Mouse (Mus musculus): ENCODE measurements around the gene Tgfbr3. TPM values are rescaled to one million over a fixed set of nuclear protein-coding genes. Genes with fewer than 3 reads are reported as not detected.

The Tgfbr3 gene
- polyA plus RNA-seq, 1 experiment = 40.0 TPM

- H3K4me1 ChIP-seq (ENCODE audit: control insufficient read depth, insufficient read depth, low read length) = peaks cover 22% of the 10 kb centered on the region
- no peak for TF ChIP-seq CTCF (IDR thresholded peaks at IDR 0.05; ENCODE audit: borderline replicate concordance, insufficient read depth, low read length)
- TF ChIP-seq POLR2A (IDR thresholded peaks at IDR 0.05; ENCODE audit: low read depth, low read length) = no peak
- H3K4me3 ChIP-seq (ENCODE audit: insufficient read depth, low read length) = no peak overlapping the region
- H3K27ac ChIP-seq (ENCODE audit: insufficient read depth, low read length) = peak overlapping the region; percentile 91
These were observed 88.5 kb downstream of the Tgfbr3 start for GRCm38 (mm10) chr5:107200853-107201341.

GRCm38 (mm10) chr5:107200221-107200635 lies 89.2 kb downstream of the Tgfbr3 start:
- peak overlapping the region; percentile 95 for H3K27ac ChIP-seq (ENCODE audit: insufficient read depth, low read length)
- no peak overlapping the region for H3K4me3 ChIP-seq (ENCODE audit: insufficient read depth, low read length)
- H3K4me1 ChIP-seq (ENCODE audit: control insufficient read depth, insufficient read depth, low read length) = peaks cover 28% of the 10 kb centered on the region
- TF ChIP-seq POLR2A (IDR thresholded peaks at IDR 0.05; ENCODE audit: low read depth, low read length) = no peak
- no peak for TF ChIP-seq CTCF (IDR thresholded peaks at IDR 0.05; ENCODE audit: borderline replicate concordance, insufficient read depth, low read length)

- H3K27ac ChIP-seq (ENCODE audit: insufficient read depth, low read length) = peak overlapping the region; percentile 11; the same call in 1 of the 2 replicates
- no peak overlapping the region for H3K4me3 ChIP-seq (ENCODE audit: insufficient read depth, low read length)
- H3K4me1 ChIP-seq (ENCODE audit: control insufficient read depth, insufficient read depth, low read length) = peaks cover 20% of the 10 kb centered on the region
- TF ChIP-seq POLR2A (IDR thresholded peaks at IDR 0.05; ENCODE audit: low read depth, low read length) (no peak), CTCF (IDR thresholded peaks at IDR 0.05; ENCODE audit: borderline replicate concordance, insufficient read depth, low read length) (no peak)
These were observed 93.6 kb downstream of the Tgfbr3 start for GRCm38 (mm10) chr5:107195751-107196395.

- no peak for TF ChIP-seq CTCF (IDR thresholded peaks at IDR 0.05; ENCODE audit: borderline replicate concordance, insufficient read depth, low read length)
- no peak for TF ChIP-seq POLR2A (IDR thresholded peaks at IDR 0.05; ENCODE audit: low read depth, low read length)
- Histone ChIP-seq H3K27ac (ENCODE audit: insufficient read depth, low read length) (no peak overlapping the region), H3K4me1 (ENCODE audit: control insufficient read depth, insufficient read depth, low read length) (peaks cover 10% of the 10 kb centered on the region), H3K4me3 (ENCODE audit: insufficient read depth, low read length) (no peak overlapping the region)
These were observed 96.3 kb downstream of the Tgfbr3 start for GRCm38 (mm10) chr5:107193160-107193559.

- TF ChIP-seq CTCF (IDR thresholded peaks at IDR 0.05; ENCODE audit: borderline replicate concordance, insufficient read depth, low read length) = no peak
- no peak for TF ChIP-seq POLR2A (IDR thresholded peaks at IDR 0.05; ENCODE audit: low read depth, low read length)
- Histone ChIP-seq H3K27ac (ENCODE audit: insufficient read depth, low read length) (no peak overlapping the region), H3K4me3 (ENCODE audit: insufficient read depth, low read length) (no peak overlapping the region), H3K4me1 (ENCODE audit: control insufficient read depth, insufficient read depth, low read length) (peaks cover 10% of the 10 kb centered on the region)
These were observed 97.1 kb downstream of the Tgfbr3 start for GRCm38 (mm10) chr5:107192372-107192771.

- TF ChIP-seq CTCF (IDR thresholded peaks at IDR 0.05; ENCODE audit: borderline replicate concordance, insufficient read depth, low read length) = no peak
- no peak for TF ChIP-seq POLR2A (IDR thresholded peaks at IDR 0.05; ENCODE audit: low read depth, low read length)
- no peak overlapping the region for H3K4me3 ChIP-seq (ENCODE audit: insufficient read depth, low read length)
- H3K4me1 ChIP-seq (ENCODE audit: control insufficient read depth, insufficient read depth, low read length) = no peaks in the 10 kb centered on the region; the same call in 1 of the 2 replicates
- H3K27ac ChIP-seq (ENCODE audit: insufficient read depth, low read length) = no peak overlapping the region
These were observed 100.9 kb downstream of the Tgfbr3 start for GRCm38 (mm10) chr5:107188551-107188950.

- Histone ChIP-seq H3K4me3 (ENCODE audit: insufficient read depth, low read length) (no peak overlapping the region), H3K27ac (ENCODE audit: insufficient read depth, low read length) (no peak overlapping the region), H3K4me1 (ENCODE audit: control insufficient read depth, insufficient read depth, low read length) (no peaks in the 10 kb centered on the region)
- TF ChIP-seq CTCF (IDR thresholded peaks at IDR 0.05; ENCODE audit: borderline replicate concordance, insufficient read depth, low read length) (no peak), POLR2A (IDR thresholded peaks at IDR 0.05; ENCODE audit: low read depth, low read length) (no peak)
These were observed 103.2 kb downstream of the Tgfbr3 start for GRCm38 (mm10) chr5:107186206-107186605.

GRCm38 (mm10) chr5:107184158-107184883 lies 105.1 kb downstream of the Tgfbr3 start:
- no peak for TF ChIP-seq CTCF (IDR thresholded peaks at IDR 0.05; ENCODE audit: borderline replicate concordance, insufficient read depth, low read length)
- TF ChIP-seq POLR2A (IDR thresholded peaks at IDR 0.05; ENCODE audit: low read depth, low read length) = no peak
- Histone ChIP-seq H3K4me1 (ENCODE audit: control insufficient read depth, insufficient read depth, low read length) (no peaks in the 10 kb centered on the region), H3K27ac (ENCODE audit: insufficient read depth, low read length) (no peak overlapping the region), H3K4me3 (ENCODE audit: insufficient read depth, low read length) (no peak overlapping the region)

- Histone ChIP-seq H3K4me1 (ENCODE audit: control insufficient read depth, insufficient read depth, low read length) (no peaks in the 10 kb centered on the region), H3K27ac (ENCODE audit: insufficient read depth, low read length) (no peak overlapping the region), H3K4me3 (ENCODE audit: insufficient read depth, low read length) (no peak overlapping the region)
- TF ChIP-seq CTCF (IDR thresholded peaks at IDR 0.05; ENCODE audit: borderline replicate concordance, insufficient read depth, low read length) (no peak), POLR2A (IDR thresholded peaks at IDR 0.05; ENCODE audit: low read depth, low read length) (no peak)
These were observed 105.9 kb downstream of the Tgfbr3 start for GRCm38 (mm10) chr5:107183537-107183936.

GRCm38 (mm10) chr5:107182721-107183120 lies 106.7 kb downstream of the Tgfbr3 start:
- Histone ChIP-seq H3K4me3 (ENCODE audit: insufficient read depth, low read length) (no peak overlapping the region), H3K4me1 (ENCODE audit: control insufficient read depth, insufficient read depth, low read length) (0 out of 2 replicates have a peak, but pooled peaks cover under 1% of the 10 kb centered on the region), H3K27ac (ENCODE audit: insufficient read depth, low read length) (no peak overlapping the region)
- TF ChIP-seq CTCF (IDR thresholded peaks at IDR 0.05; ENCODE audit: borderline replicate concordance, insufficient read depth, low read length) = no peak

Measured in embryonic fibroblast, embryonic 13.5 days (primary cell).